Mouse (Mus musculus): ENCODE measurements around the gene Cfap97d2. TPM values are rescaled to one million over a fixed set of nuclear protein-coding genes. Genes with fewer than 3 reads are reported as not detected.
A peak's percentile ranks its signal among the peaks of the same experiment; 100 is the strongest.

Gene Cfap97d2
- polyA plus RNA-seq, 1 experiment, result 0.12 TPM

DNA sequence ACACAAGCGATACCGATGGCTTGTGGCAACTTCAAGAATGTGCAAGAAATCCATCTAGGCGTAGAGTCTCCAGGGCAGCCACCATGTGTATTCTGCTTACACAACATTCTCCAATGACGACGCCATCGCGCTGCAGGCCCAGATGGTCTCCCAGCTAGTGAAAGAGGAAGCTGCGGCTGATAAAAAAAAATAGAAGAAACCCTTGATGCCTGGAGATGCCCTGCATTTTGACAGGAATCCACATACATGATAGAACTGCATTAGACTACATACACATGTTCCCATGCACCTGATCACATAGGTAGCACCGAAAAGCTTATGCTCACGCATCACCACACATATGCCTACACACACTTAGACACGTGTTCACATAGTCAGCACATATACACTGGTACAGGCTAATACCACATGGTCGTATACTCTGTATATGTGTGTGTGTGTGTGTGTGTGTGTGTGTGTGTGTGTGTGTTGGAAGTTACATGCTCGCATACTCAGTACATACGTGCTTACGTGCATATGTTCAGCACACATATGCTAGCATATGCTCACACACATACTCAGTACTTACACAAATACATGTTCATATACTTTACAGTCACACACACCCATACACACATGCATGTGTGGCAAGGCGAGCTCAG lies 19.9 kb upstream of the Cfap97d2 start:
- H3K4me1 ChIP-seq (ENCODE audit: control insufficient read depth, insufficient read depth, insufficient read length), result peaks cover 33% of the 10 kb centered on the region; the same call in 1 of the 2 replicates
- peak overlapping the region; percentile 85 for H3K27ac ChIP-seq (ENCODE audit: insufficient read depth, low read length)
- no peak overlapping the region for H3K4me3 ChIP-seq (ENCODE audit: extremely low read depth, insufficient read depth, insufficient read length)
- H3K36me3 ChIP-seq (ENCODE audit: control insufficient read depth, insufficient read depth, low read length), result no peaks in the 10 kb centered on the region
- peak; percentile 63 to 68 for DNase-seq (ENCODE audit: low read depth in 1 of 2, low spot score in 2 of 2)
- TF ChIP-seq POLR2A (IDR thresholded peaks at IDR 0.05; ENCODE audit: low read depth, low read length) (no peak), CTCF (IDR thresholded peaks at IDR 0.05; ENCODE audit: extremely low read depth, insufficient read depth, insufficient read length, insufficient replicate concordance) (no peak)
- 30% methylated on average over 16 of the region's 16 CpGs for whole genome bisulfite sequencing
- H3K27me3 ChIP-seq (ENCODE audit: control insufficient read depth, insufficient read depth, low read length), result no peaks in the 10 kb centered on the region

DNA sequence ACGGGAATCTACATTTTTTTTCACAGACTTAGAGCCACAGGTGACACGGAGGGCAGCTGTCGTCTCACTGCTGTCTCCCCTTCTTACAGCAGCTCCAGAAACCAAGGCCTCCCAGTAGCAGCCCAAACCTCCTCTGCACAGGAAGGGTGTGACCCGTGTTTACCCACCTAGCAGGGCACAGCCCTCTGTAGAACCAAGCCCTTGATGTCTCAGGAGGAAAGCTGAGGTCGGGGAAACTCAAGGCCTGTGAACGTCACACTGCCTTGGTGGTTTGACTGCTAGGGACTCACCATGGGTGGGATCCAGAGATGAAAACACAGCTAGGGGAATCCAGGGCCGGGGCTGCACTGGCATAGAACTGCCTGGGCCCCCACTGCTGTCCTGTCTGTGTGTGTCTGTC lies 19.3 kb upstream of the Cfap97d2 start:
- Histone ChIP-seq H3K27ac (ENCODE audit: insufficient read depth, low read length) (peak overlapping the region; percentile 85), H3K4me3 (ENCODE audit: extremely low read depth, insufficient read depth, insufficient read length) (no peak overlapping the region), H3K27me3 (ENCODE audit: control insufficient read depth, insufficient read depth, low read length) (no peaks in the 10 kb centered on the region), H3K36me3 (ENCODE audit: control insufficient read depth, insufficient read depth, low read length) (no peaks in the 10 kb centered on the region), H3K4me1 (ENCODE audit: control insufficient read depth, insufficient read depth, insufficient read length) (peaks cover 33% of the 10 kb centered on the region; the same call in 1 of the 2 replicates)
- DNase-seq (ENCODE audit: low read depth in 1 of 2, low spot score in 2 of 2), result peak; percentile 76 to 82
- 8% methylated on average over 7 of the region's 7 CpGs for WGBS
- TF ChIP-seq POLR2A (IDR thresholded peaks at IDR 0.05; ENCODE audit: low read depth, low read length) (no peak; the same call in 1 of the 2 replicates), CTCF (IDR thresholded peaks at IDR 0.05; ENCODE audit: extremely low read depth, insufficient read depth, insufficient read length, insufficient replicate concordance) (no peak)

DNA sequence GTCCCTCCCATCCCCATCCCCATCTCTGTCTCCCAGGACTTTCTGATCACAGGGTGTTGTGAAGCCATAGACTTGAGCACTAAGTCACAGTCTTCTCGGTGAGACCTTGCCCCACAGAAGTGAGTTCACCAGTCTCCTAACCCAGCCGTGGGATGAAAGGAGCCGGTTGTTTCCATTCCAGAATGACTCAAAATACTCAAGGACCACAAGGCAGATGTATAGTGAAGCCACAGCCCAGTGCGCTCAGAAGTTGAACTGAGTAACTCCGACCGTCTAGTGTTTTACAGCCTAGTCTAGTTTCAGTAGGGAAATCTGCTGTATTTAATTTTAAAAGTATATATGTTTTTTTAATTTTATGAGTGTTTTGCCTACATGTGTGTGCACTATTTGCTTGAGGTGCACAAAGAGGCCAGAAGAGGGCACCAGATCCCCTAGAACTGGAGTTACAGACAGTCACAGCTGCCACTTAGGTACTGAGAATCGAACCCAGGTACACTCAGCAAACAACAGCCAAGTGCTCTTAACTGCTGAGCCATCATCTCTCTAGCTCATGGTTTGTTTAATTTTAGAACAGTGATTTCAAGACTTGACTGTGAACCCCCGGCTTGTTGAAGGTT lies 18.5 kb upstream of the Cfap97d2 start:
- Histone ChIP-seq H3K4me1 (ENCODE audit: control insufficient read depth, insufficient read depth, insufficient read length) (peaks cover 33% of the 10 kb centered on the region; the same call in 1 of the 2 replicates), H3K27ac (ENCODE audit: insufficient read depth, low read length) (peak overlapping the region; percentile 85), H3K27me3 (ENCODE audit: control insufficient read depth, insufficient read depth, low read length) (no peaks in the 10 kb centered on the region), H3K4me3 (ENCODE audit: extremely low read depth, insufficient read depth, insufficient read length) (no peak overlapping the region), H3K36me3 (ENCODE audit: control insufficient read depth, insufficient read depth, low read length) (no peaks in the 10 kb centered on the region)
- DNase-seq (ENCODE audit: low read depth in 1 of 2, low spot score in 2 of 2), result no peak
- WGBS, result 86% methylated on average over 8 of the region's 8 CpGs
- TF ChIP-seq POLR2A (IDR thresholded peaks at IDR 0.05; ENCODE audit: low read depth, low read length) (no peak), CTCF (IDR thresholded peaks at IDR 0.05; ENCODE audit: extremely low read depth, insufficient read depth, insufficient read length, insufficient replicate concordance) (no peak)

DNA sequence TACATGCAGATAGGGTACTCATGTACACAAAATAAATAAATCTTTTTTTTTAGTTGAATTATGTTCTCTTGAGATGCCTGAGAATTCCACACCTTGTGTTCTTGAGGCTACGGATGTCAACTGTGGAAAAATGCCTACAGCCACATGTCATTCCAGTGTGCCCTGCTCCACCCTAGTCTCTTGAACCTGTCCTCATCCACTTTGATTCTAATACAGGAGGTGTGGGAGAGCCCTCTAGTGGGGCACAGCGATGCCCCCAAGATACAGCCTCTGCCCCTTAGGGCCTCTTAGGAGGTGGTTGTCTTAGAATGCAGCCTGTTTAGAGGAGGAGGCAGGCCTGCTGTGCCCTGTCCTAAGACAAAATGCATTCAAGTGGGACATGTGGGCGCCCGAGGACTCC lies 17.7 kb upstream of the Cfap97d2 start:
- H3K27me3 ChIP-seq (ENCODE audit: control insufficient read depth, insufficient read depth, low read length), result no peaks in the 10 kb centered on the region
- H3K4me3 ChIP-seq (ENCODE audit: extremely low read depth, insufficient read depth, insufficient read length), result no peak overlapping the region
- WGBS, result 42% methylated on average over 4 of the region's 4 CpGs
- peak overlapping the region; percentile 64 for H3K27ac ChIP-seq (ENCODE audit: insufficient read depth, low read length)
- H3K4me1 ChIP-seq (ENCODE audit: control insufficient read depth, insufficient read depth, insufficient read length), result peaks cover 33% of the 10 kb centered on the region; the same call in 1 of the 2 replicates
- TF ChIP-seq CTCF (IDR thresholded peaks at IDR 0.05; ENCODE audit: extremely low read depth, insufficient read depth, insufficient read length, insufficient replicate concordance) (peak; percentile 58; the same call in 1 of the 2 replicates), POLR2A (IDR thresholded peaks at IDR 0.05; ENCODE audit: low read depth, low read length) (no peak)
- DNase-seq (ENCODE audit: low read depth in 1 of 2, low spot score in 2 of 2), result peak in 1 of 2 experiments; percentile 57
- no peaks in the 10 kb centered on the region for H3K36me3 ChIP-seq (ENCODE audit: control insufficient read depth, insufficient read depth, low read length)

DNA sequence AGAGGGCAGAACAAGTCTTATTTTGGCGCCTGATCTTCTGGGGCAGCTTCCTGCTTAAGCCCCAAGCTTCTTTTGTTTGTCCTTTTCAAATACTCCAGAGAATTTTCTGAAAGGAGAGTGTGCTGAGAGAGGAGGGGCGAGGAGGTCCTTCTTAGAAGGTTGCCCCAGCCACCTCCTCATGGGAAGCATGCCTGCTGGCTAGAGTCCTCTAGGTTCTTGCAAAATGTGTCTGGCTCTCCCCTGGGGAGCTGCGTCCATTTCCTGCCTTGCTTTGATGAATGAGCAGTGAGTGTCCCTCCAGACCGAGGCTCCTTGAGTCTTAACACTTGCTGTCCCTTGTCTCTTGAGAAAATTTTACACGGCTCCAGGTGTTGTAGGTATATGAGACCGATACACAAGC lies 17.2 kb upstream of the Cfap97d2 start:
- 49% methylated on average over 6 of the region's 6 CpGs for WGBS
- H3K4me1 ChIP-seq (ENCODE audit: control insufficient read depth, insufficient read depth, insufficient read length), result peaks cover 33% of the 10 kb centered on the region; the same call in 1 of the 2 replicates
- DNase-seq (ENCODE audit: low read depth in 1 of 2, low spot score in 2 of 2), result no peak
- no peak overlapping the region for H3K4me3 ChIP-seq (ENCODE audit: extremely low read depth, insufficient read depth, insufficient read length)
- TF ChIP-seq POLR2A (IDR thresholded peaks at IDR 0.05; ENCODE audit: low read depth, low read length) (no peak), CTCF (IDR thresholded peaks at IDR 0.05; ENCODE audit: extremely low read depth, insufficient read depth, insufficient read length, insufficient replicate concordance) (no peak)
- peak overlapping the region; percentile 64 for H3K27ac ChIP-seq (ENCODE audit: insufficient read depth, low read length)
- no peaks in the 10 kb centered on the region for H3K27me3 ChIP-seq (ENCODE audit: control insufficient read depth, insufficient read depth, low read length)
- H3K36me3 ChIP-seq (ENCODE audit: control insufficient read depth, insufficient read depth, low read length), result no peaks in the 10 kb centered on the region

DNA sequence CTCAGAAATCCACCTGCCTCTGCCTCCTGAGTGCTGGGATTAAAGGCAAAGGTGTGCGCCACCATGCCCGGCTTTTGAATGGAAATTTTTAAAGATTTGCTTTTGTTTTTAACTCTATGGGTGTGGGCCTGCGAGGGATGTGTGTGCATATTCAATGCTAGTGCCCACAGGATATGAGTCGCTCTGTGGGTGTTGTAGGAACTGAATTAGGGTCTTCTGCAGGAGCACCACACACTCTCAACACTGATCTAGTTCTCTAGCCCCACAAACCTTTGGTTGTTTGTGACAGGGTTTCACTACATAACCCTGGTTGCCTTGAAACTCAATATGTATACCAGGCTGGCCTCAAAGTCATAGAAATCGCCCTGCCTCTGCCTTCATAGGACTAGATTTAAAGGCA lies 16.4 kb upstream of the Cfap97d2 start:
- TF ChIP-seq CTCF (IDR thresholded peaks at IDR 0.05; ENCODE audit: extremely low read depth, insufficient read depth, insufficient read length, insufficient replicate concordance), result no peak
- no peak for TF ChIP-seq POLR2A (IDR thresholded peaks at IDR 0.05; ENCODE audit: low read depth, low read length)
- Histone ChIP-seq H3K27me3 (ENCODE audit: control insufficient read depth, insufficient read depth, low read length) (no peaks in the 10 kb centered on the region), H3K4me1 (ENCODE audit: control insufficient read depth, insufficient read depth, insufficient read length) (peaks cover 29% of the 10 kb centered on the region; the same call in 1 of the 2 replicates), H3K36me3 (ENCODE audit: control insufficient read depth, insufficient read depth, low read length) (no peaks in the 10 kb centered on the region), H3K4me3 (ENCODE audit: extremely low read depth, insufficient read depth, insufficient read length) (no peak overlapping the region), H3K27ac (ENCODE audit: insufficient read depth, low read length) (no peak overlapping the region)
- DNase-seq (ENCODE audit: low read depth in 1 of 2, low spot score in 2 of 2), result no peak
- WGBS, result 67% methylated on average over 5 of the region's 5 CpGs
